Mouse (Mus musculus): ENCODE data around the gene Jph2.
A peak's percentile ranks its signal among the peaks of the same experiment; 100 is the strongest.

Jph2 gene

DNA sequence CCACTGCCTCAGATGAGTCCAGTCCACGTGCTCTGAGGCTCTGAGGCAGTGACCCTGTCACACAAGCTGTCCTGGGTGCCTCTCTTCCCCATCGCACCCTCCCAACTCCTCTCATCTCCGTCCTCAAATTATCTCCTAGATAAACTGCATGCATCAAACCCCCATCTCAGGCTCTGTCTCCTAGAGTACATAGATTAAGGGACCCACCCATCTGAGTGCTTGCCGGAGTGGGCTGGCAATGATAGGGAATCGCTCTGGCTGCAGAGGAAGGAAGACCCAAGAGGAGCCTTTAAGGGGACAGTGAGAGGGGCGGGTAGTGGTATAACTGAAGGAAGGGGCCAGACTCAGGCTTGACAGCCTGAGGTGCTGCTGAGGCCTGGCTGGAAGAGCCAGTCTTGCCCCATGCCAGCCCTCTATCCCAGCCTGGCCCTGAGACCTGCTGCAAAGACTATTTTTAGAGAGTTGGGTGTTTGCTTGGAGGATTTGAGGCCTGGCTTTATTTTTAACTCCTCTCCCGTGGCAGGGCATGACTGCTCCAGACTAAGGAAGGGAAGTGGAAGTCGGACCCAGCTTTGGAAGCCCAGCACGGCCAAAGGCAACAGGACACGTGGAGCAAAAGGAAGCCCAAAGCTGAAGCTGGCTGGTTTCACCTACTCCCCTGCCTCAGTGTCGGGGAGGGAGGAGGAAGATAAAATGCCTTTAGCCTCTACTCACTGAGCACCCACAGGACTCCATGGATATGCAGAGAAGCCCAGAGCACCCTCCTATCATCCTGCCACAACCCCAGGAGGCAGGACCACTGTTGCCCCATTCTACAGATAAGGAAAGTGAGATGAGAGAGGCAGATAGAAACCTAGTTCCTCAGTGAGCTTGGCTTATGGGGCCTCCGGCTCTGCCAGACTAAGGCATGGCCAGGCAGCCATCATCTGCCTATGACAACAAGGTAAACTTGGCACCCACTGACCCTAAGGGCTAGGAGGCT, 34.6 kb downstream of the Jph2 start:
- DNase-seq (ENCODE audit: low read depth, low spot score), result no peak

DNA sequence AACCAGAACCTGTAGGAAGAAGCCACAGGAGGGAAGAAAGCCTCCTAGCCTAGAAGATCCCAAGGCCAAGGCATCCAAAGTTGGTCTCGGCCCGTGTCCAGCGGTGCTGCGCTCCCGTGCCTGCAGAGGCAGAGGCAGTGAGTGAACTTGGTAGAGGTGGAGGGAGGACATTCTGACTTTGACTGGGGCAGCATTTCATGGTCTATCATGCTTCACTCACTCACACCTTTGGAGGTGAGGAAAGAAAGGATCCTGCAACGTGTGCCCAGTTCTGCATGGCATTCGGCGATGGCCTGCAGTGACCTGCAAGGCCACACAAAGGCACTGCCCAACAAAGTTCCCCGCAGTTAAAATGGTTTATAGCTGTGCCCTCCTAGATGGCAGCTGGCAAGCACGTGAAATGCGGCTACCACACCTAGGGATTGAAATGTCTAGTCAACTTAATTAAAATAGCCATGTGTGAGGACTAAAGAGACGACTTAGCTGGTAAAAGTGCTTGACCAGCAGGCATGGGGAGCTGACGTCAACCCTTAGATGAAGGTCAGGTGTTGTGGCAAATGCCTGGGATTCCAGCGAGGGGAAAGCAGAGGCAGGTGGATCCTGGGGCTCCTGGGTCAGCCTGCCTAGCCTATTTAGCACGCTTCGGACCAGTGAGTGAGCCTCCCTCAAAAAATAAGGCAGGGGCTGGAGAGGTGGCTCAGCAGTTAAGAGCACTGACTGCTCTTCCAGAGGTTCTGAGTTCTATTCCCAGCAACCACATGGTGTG, 36.8 kb downstream of the Jph2 start:
- DNase-seq (ENCODE audit: low read depth, low spot score), result no peak

- no peak for DNase-seq (ENCODE audit: low read depth, low spot score)
Observed at GRCm38 (mm10) chr2:163359253-163359652, 38.5 kb downstream of the Jph2 start.

DNA sequence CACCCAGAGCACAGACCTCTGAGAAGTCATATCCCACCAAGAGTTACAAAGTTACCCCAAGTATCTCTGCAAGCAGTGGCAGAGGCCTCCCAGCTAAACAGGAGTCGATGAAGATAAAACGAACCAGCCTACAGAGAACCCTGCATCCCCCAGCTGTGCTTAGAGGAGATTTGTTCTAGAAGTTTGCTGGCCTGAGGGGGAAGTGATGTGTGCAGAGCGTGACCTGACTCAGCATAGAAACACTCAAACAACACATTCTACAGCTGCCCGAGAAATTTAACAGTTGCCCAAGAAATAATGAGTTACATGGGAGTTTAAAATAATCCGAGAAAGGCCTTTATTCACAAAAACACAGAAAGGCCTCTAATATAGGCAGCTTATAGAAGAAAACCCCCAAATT, 39.1 kb downstream of the Jph2 start:
- DNase-seq (ENCODE audit: low read depth, low spot score), result no peak

- DNase-seq (ENCODE audit: low read depth, low spot score), result no peak
Observed at GRCm38 (mm10) chr2:163356113-163356840, 41.5 kb downstream of the Jph2 start.

DNA sequence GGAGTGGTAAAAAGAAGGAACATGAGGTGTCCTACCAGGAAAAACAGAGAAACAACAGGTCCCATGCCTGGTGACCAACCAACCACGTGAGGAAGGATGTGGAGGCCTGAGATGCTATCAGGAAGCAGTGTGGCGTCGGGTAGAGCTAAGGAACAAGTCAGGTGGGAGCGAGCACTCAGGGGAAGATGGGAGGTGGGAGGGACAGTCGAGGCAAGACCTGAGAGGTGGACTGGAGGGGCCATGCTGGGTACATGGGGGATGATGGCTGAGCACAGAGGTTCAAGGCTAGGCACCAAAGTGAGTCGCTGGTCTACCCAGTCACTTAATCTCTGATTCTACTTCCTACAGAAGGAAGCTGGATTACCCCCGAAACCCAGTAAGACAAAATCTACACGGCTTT, 42.1 kb downstream of the Jph2 start:
- DNase-seq (ENCODE audit: low read depth, low spot score), result no peak

DNA sequence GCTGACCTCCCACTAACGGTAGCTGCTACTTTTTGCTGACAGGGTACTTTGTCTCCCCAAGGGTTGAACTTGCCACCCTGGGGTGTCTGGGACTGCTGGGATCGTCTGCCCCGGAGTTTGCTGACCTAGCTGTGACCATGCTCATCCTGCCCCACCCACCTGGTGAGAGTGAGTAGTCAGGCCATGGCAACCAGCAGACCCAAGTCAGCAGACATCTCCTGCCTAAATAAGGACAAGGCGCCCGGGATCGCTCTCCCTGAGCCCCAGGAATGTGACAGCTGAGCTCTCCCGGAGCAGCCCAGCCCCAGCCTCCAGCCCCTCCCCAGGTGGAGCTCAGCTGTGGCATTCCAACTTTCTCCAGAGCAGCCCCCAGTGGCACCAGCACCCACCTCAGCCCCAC, 44.1 kb downstream of the Jph2 start:
- DNase-seq (ENCODE audit: low read depth, low spot score), result no peak

DNA sequence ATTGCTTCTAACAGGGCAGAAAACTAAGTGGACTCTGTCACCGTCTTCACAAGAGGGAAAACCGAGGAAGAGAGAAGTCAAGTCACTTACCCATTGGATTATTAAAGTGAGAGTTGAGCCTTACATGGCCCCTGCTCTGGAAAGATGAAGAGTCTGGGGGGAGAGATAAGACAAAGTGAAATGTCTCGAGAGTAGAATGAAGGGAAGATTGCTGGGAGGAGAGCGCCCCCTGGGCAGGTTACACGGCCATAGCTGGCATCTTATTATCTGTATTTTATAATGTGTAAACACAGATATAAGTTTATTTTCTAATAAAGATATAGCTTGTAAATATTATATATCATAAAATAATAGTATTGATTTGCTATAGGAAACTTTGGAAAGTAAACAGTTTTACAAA, 47.4 kb downstream of the Jph2 start:
- DNase-seq (ENCODE audit: low read depth, low spot score), result no peak

DNA sequence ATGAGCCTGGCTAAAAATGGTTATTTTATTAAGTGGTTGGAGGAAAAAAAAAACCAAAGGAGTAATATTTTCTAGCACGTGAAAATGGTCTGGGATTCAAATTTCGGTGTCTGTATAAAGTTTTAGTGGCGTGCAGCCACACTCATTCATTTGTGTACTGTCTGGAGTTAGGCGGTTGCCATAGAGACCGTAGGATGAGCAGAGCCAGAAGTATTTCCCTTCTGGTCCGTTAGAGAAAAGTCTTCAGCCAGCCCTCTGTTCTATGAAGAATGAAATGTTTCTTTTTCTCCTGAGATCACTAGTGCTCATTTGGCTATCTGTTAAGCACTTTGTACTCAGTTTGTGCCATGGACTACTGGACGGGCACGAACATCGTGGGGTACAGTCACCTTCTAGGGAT, 48.4 kb downstream of the Jph2 start:
- peak; percentile 39 for DNase-seq (ENCODE audit: low read depth, low spot score)

DNA sequence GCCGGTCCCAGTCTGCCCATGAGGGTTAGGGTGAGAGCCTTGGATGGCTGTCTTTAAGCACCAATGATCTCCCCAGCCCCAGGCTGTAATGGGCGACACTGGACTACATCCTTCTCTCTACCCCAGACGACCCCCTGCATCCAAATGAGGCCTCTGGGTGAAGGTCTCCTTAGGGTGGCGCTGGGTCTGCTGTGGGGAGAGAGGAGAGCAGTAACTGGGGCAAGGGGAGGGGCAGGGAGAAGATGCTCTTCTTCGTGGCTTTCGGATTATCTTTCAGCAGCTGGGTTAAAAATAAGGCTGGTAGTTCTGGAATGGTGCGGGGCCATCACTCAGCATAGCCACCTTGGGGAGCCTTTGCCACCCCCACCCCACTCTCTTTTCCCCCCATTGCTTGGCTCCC, 49.1 kb downstream of the Jph2 start:
- no peak for DNase-seq (ENCODE audit: low read depth, low spot score)

- no peak for DNase-seq (ENCODE audit: low read depth, low spot score)
Observed at GRCm38 (mm10) chr2:163347517-163348184, 50.1 kb downstream of the Jph2 start.

- DNase-seq (ENCODE audit: low read depth, low spot score), result no peak
Observed at GRCm38 (mm10) chr2:163346497-163346896, 51.3 kb downstream of the Jph2 start.

- DNase-seq (ENCODE audit: low read depth, low spot score), result no peak
Observed at GRCm38 (mm10) chr2:163344976-163345660, 52.7 kb downstream of the Jph2 start.

DNA sequence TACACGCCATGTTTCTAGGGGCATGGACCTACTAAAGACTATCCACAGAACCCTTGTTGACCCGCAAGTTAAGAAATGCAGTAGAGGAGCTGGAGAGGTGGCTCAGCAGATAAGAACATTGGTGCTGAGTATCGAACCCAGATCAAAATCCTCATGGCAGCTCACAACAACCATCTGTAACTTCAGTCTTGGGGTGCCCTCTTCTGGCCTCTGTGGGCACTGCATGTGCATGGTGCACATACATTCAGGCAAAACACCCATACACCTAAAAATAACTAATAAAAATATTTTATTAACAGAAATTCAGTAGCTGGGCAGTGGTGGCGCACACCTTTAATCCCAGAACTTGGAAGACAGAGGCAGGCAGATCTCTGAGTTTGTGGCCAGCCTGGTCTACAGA, 54.1 kb downstream of the Jph2 start:
- no peak for DNase-seq (ENCODE audit: low read depth, low spot score)

DNA sequence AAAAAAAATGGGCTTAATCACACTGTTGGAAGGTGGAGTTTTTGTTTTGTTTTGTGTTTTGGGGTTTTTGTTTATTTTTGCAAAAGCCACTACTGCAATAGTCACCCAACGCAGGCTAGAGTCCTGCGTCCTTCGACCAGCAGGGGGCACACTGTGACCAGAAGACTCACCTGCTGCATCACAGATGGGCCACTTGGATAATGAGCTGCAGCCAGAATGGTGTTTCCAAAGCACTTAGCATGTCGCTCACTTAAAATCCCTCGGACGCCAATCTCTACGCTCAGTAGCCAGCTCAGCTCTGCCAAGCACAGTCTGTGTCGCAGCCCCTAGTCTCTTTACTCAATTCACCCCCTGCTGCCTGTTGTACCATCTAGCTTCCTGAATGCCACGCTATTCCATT, 57.5 kb downstream of the Jph2 start:
- peak; percentile 49 for DNase-seq (ENCODE audit: low read depth, low spot score)

- peak; percentile 66 for DNase-seq (ENCODE audit: low read depth, low spot score)
Observed at GRCm38 (mm10) chr2:163332368-163333055, 65.3 kb downstream of the Jph2 start.

GRCm38 (mm10) chr2:163331423-163331822, 66.4 kb downstream of the Jph2 start:
- DNase-seq (ENCODE audit: low read depth, low spot score), result no peak

DNA sequence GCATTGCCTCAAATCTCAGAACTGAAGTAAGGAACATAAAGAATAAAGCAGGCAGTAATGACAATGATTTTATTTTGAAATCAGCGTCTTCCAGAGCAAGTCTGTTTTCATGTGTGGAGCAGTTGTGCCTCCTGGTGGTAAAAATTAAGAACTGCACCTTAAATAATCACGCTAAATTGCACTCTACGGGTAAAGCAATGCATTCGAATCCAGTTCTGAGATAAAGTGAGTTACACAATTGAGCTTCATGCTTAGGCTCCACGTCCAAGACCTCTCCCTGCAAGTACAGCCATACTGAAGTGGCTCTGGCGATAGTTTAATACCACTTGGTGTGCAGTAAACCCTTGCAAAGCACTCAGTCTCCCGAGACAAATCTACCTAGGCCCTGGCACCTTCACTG, 67.1 kb downstream of the Jph2 start:
- DNase-seq (ENCODE audit: low read depth, low spot score), result peak; percentile 56

DNA sequence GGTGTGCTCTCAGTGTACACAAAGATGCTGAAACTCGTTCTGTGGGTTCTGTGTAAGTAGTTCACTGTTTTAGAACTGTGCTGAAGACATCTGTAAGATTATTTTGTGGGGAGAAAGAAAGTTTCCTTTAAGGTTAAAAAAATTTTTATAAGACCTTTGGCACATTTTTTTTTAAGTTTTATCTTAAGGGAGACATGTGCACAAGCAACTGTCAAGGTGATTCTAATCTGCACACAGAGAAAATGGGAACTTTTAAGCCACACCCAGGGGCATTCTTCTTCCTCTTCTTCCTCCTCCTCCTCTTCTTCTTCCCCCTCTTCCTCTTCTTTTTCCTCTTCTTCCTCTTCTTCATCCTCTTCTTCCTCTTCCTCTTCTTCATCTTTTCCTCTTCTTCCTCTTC, 74.6 kb downstream of the Jph2 start:
- no peak for DNase-seq (ENCODE audit: low read depth, low spot score)

DNA sequence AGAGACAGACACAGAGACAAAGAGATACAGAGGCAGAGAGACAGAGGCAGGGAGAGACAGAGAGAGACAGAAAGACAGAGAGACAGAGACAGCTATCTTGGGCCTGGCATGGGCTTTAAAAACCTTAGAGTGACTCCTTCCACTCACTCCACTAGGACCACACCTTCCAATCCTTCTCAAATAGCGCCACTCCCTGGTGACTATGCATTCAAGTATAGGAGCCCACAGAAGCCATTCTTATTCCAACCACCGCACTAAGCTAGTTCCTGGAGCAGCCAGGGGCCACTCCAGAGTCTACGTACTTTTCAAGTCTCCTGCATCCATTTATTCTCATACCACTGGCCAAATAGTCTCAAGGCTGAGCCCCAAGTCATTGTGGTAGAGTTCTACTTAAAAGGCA, 79.0 kb downstream of the Jph2 start:
- DNase-seq (ENCODE audit: low read depth, low spot score), result no peak
